Mouse (Mus musculus) lung, postnatal 0 days (tissue): ENCODE data around the gene Otogl. TPM values are rescaled to one million over a fixed set of nuclear protein-coding genes. Genes with fewer than 3 reads are reported as not detected.
"Not testable (repeated sequence)": the region's sequence is repeated elsewhere in the genome, so short reads cannot be mapped to it uniquely, and the experiment has no call there.

Experiments
- ATAC-seq: fragments of 200-750 bp; cut with Nextera tagmentation; 2 replicates; pipeline ENCODE4 v1.8.0; 2017; ENCODE audit warnings: moderate library complexity
- DNase-seq: peaks from one replicate; pipeline ENCODE4 v3.0.0-alpha.2; 2016; ENCODE audit warnings: low spot score
- H3K27ac ChIP-seq: fragments of 300-500 bp; sonication (generic); 2 replicates; pipeline ENCODE4 v1.5.1; 2014; ENCODE audit warnings: antibody characterized with exemption, mild to moderate bottlenecking, low read length, mixed read lengths
- H3K27me3 ChIP-seq: fragments of 300-500 bp; sonication (generic); replicated peaks from 2 replicates; pipeline ENCODE4 v1.6.1; 2014; ENCODE audit warnings: low read length, mixed read lengths; ENCODE audit not compliant: insufficient read depth
- H3K36me3 ChIP-seq: fragments of 300-500 bp; sonication (generic); 2 replicates; pipeline ENCODE4 v1.6.1; 2014; ENCODE audit warnings: low read length, mixed read lengths; ENCODE audit not compliant: insufficient read depth
- H3K4me1 ChIP-seq: fragments of 300-500 bp; sonication (generic); 2 replicates; pipeline ENCODE4 v1.6.1; 2014; ENCODE audit warnings: antibody characterized with exemption, low read depth, low read length, mixed read lengths; ENCODE audit not compliant: insufficient read depth
- H3K4me2 ChIP-seq: fragments of 300-500 bp; sonication (generic); replicated peaks from 2 replicates; pipeline ENCODE4 v1.6.1; 2014; ENCODE audit warnings: low read depth, mild to moderate bottlenecking, low read length, moderate library complexity, mixed read lengths
- H3K4me3 ChIP-seq: fragments of 300-500 bp; sonication (generic); 2 replicates; pipeline ENCODE4 v1.5.1; 2014; ENCODE audit warnings: low read depth, low read length
- H3K9ac ChIP-seq: fragments of 300-500 bp; sonication (generic); replicated peaks from 2 replicates; pipeline ENCODE4 v1.6.1; 2014; ENCODE audit warnings: low read depth, mild to moderate bottlenecking
- H3K9me3 ChIP-seq: fragments of 300-500 bp; sonication (generic); 2 replicates; pipeline ENCODE4 v1.6.1; 2016; ENCODE audit warnings: low read length, mixed read lengths
- CTCF ChIP-seq: IDR thresholded peaks from 2 replicates; pipeline ENCODE4 v1.5.1; 2016; ENCODE audit warnings: antibody characterized with exemption, mild to moderate bottlenecking
- EP300 ChIP-seq: IDR thresholded peaks from 2 replicates; pipeline ENCODE4 v1.6.1; 2016; ENCODE audit warnings: antibody characterized with exemption, mild to moderate bottlenecking, control low read depth
- WGBS: fragments of 180-500 bp; shearing (Covaris S2); extraction: QIAGEN DNeasy Blood & Tissue Kit; methylation state at CpG from one replicate; pipeline ENCODE4 v1.1.7; 2014; 5-methylcytosine and 5-hydroxymethylcytosine counted together
- polyA plus RNA-seq: library from polyadenylated mRNA; unstranded; fragments of >200 nt; fragmentation: Nextera tagmentation; extraction: Ambion mirVana; gene quantifications from 2 replicates; pipeline ENCODE4 v1.2.1, GENCODE M21; 2015

The Otogl gene
- polyA plus RNA-seq, 1 experiment from 2014 or later, result 0.01 TPM

DNA sequence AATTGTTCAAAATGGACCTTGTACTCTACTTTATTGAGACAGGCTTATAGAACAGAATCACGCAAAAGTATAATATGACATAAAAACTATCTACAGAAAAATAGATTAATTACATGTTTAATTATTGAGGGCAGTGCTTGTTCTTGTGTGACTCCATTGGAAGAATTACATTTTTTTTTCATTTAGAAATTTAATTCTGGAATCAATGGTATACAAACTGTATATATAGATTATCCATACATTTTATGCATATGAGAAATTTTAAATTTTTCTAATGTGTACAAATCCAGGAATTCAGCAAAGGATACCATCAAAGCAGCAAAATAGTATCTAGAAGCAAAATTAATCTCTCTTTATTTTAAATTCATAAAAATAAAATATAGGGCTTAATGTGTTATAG, 67.0 kb downstream of the Otogl start:
- H3K9ac ChIP-seq, result no peak overlapping the region
- H3K9me3 ChIP-seq, result no peaks in the 10 kb centered on the region
- no peaks in the 10 kb centered on the region for H3K4me1 ChIP-seq
- H3K27me3 ChIP-seq, result no peaks in the 10 kb centered on the region
- no peaks in the 10 kb centered on the region for H3K36me3 ChIP-seq
- DNase-seq (no peak), ATAC-seq (no peak)
- H3K4me2 ChIP-seq, result no peak overlapping the region
- WGBS, result 92% methylated on average over 1 of the region's 1 CpGs
- H3K27ac ChIP-seq, result no peak overlapping the region
- H3K4me3 ChIP-seq, result no peak overlapping the region
- no peak for TF ChIP-seq CTCF

DNA sequence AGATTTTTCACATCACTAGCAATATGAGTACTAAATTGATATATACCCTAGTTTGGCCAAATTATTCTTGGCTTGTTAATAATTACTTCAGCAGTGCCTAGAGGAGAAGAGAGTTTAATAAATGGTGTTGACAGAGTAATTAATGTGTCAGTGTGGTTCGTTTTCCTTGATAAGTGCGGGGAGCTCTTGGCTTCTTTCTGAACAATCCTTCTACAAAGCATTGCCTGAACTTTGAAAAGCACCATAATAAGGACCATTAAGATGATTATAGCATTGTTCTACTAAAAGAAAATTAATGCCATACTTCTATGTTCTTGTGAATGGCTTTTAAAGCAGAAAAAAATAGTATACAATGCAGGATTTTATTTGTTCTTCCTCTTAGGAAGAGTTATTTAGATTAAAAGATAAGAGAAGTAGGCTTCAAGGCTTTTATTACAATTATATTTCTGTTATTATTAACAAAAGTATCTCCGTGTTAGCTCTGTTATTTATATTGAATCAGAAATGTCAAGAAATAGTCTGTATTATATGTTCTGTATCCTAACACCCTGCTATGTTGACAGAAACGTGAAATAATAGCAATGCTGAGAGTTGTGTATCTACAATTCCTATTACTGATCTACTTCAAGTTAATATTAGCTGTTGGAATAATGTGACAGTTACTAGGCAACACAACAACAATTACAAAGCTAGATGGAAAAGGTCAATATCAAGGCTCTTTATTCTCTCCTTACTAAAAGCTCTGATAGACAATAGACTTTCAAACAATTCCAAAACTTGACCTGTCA, 77.3 kb downstream of the Otogl start:
- WGBS, result 44% methylated on average over 4 of the region's 4 CpGs

DNA sequence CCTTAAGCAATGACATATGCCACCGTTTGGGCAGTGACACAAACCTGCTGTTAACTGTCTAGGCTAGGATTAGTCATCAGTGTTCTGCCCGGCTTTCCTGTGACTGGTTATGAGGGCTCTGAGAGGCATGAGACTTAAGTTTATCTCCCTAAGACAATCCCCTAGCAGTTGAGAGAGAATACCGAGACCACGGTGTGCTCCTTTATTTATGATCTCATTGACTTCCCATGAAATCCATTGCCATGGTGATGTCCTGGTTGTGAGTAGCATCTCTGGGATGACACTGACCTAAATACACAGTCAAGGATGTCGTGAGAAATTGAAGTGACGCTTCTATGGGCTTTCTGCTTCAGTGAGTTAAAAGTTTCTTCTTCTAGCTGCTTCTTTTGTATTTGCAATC, 82.8 kb downstream of the Otogl start:
- Histone ChIP-seq H3K9ac (no peak overlapping the region), H3K9me3 (no peaks in the 10 kb centered on the region), H3K36me3 (no peaks in the 10 kb centered on the region), H3K4me2 (no peak overlapping the region), H3K4me1 (no peaks in the 10 kb centered on the region), H3K4me3 (no peak overlapping the region), H3K27me3 (no peaks in the 10 kb centered on the region), H3K27ac (no peak overlapping the region)
- DNase-seq, result no peak
- TF ChIP-seq CTCF, result no peak
- no peak for TF ChIP-seq EP300
- ATAC-seq, result no peak
- 81% methylated on average over 6 of the region's 6 CpGs for WGBS

More for the DNA sequence above, 77.3 kb downstream of the Otogl start:
- H3K27ac ChIP-seq, result no peak overlapping the region
- H3K4me1 ChIP-seq, result no peaks in the 10 kb centered on the region
- no peak overlapping the region for H3K4me3 ChIP-seq
- H3K9me3 ChIP-seq, result no peaks in the 10 kb centered on the region
- no peak for ATAC-seq
- no peak for DNase-seq
- H3K9ac ChIP-seq, result no peak overlapping the region
- no peaks in the 10 kb centered on the region for H3K36me3 ChIP-seq
- no peak overlapping the region for H3K4me2 ChIP-seq
- H3K27me3 ChIP-seq, result no peaks in the 10 kb centered on the region
- TF ChIP-seq EP300 (no peak), CTCF (no peak)

DNA sequence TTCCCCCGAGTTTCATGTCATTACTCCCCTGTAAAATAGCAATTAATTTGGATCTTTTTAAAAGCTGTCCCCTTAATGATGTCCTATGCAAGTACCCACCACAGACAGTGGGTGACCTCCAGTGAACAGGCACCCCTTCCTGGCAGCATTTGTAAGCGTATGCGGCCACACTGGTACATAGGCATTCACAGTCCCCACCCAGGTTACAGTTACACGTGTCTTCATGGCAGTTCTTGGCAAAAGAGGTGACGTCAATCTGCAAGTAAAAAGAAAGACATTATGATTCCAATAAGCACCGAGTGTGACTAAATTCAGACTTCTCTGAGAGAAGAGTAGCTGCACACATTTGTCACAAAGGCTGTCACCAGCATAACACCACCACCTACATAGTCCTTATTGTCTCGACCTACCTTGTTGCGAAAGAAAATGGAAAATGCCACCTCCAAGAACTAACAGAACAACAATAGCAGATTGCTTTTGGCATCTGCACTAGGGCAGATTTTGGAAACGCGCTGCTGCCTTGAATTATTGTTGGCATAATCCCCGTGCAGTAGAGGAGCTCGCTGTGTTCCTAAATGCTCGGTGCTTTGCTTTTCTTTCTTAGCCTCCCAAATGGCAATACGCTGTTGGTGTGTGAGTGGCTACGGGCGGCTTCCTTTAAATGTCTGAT, 98.0 kb downstream of the Otogl start:
- H3K4me2 ChIP-seq, result no peak overlapping the region
- no peaks in the 10 kb centered on the region for H3K36me3 ChIP-seq

DNA sequence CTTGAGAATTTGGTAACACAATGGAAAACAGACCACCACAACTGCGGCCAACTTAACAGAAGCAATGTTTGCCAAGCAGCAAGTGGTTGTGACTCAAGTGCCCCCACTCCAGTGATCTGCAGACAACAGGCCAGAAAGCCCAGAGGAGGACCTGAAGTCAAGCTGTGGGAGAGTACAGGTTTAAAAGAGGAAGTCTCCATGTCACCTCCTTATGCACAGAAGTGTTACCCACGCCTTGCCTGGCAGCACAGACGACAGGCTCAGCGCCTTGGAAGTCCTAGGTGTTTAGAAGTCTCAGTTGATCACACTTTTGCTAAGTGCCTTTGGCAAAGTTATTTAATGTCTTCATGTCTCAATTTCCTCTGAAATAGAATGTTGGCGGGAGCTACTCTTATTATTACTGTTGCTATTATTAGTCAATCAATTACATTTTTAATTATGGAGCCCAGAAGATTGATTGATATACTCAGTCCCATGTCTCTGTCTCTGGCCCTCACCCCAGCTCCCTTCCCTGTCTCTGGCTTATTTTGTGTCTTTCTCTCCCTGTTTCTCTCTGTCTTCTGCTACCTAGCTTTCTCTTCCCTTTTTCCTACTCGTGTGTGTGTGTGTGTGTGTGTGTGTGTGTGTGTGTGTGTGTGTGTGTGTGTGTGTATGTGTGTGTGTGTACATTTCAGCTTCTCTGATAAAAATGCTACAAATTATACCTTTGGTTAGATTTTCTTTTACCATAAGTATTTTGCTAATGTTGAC, 101.1 kb downstream of the Otogl start:
- no peaks in the 10 kb centered on the region for H3K9me3 ChIP-seq
- 47% methylated on average over 6 of the region's 6 CpGs for WGBS
- no peak overlapping the region for H3K9ac ChIP-seq
- no peak overlapping the region for H3K27ac ChIP-seq
- no peaks in the 10 kb centered on the region for H3K4me1 ChIP-seq
- ATAC-seq (peak; percentile 23; the same call in 1 of the 2 replicates), DNase-seq (peak; percentile 16)
- no peaks in the 10 kb centered on the region for H3K27me3 ChIP-seq
- H3K4me3 ChIP-seq, result no peak overlapping the region
- H3K4me2 ChIP-seq, result no peak overlapping the region
- no peaks in the 10 kb centered on the region for H3K36me3 ChIP-seq
- TF ChIP-seq EP300 (no peak), CTCF (no peak)

More for the DNA sequence above, 98.0 kb downstream of the Otogl start:
- DNase-seq (no peak), ATAC-seq (no peak)
- no peaks in the 10 kb centered on the region for H3K9me3 ChIP-seq
- no peaks in the 10 kb centered on the region for H3K4me1 ChIP-seq
- no peak overlapping the region for H3K27ac ChIP-seq
- no peak overlapping the region for H3K4me3 ChIP-seq
- WGBS, result 84% methylated on average over 16 of the region's 16 CpGs
- H3K27me3 ChIP-seq, result no peaks in the 10 kb centered on the region
- TF ChIP-seq CTCF (no peak), EP300 (no peak)
- no peak overlapping the region for H3K9ac ChIP-seq

DNA sequence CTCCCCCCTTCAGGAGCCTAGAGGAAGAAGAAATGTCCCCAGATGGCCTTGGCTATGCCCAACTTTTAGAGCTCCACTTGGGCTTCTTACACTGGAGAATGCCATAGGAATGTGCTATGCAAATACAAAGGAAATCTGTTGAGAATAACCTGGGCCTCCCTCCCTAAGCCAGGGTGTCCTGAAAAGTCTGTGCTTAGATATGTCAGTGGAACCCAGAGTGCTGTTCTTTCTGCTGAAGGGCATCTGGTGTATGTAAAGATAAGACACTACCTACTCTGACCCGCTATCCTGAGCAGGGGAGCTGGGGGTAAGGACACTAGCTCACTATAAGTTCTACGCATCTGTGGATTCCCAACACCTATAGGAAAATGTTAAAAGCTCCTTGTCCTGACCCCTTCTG, 106.7 kb downstream of the Otogl start:
- DNase-seq, result no peak
- no peak for ATAC-seq
- Histone ChIP-seq H3K36me3 (no peaks in the 10 kb centered on the region), H3K9me3 (no peaks in the 10 kb centered on the region), H3K4me3 (no peak overlapping the region), H3K27ac (no peak overlapping the region), H3K4me2 (no peak overlapping the region), H3K4me1 (no peaks in the 10 kb centered on the region), H3K9ac (no peak overlapping the region), H3K27me3 (no peaks in the 10 kb centered on the region)
- no peak for TF ChIP-seq EP300
- 62% methylated on average over 2 of the region's 2 CpGs for WGBS

DNA sequence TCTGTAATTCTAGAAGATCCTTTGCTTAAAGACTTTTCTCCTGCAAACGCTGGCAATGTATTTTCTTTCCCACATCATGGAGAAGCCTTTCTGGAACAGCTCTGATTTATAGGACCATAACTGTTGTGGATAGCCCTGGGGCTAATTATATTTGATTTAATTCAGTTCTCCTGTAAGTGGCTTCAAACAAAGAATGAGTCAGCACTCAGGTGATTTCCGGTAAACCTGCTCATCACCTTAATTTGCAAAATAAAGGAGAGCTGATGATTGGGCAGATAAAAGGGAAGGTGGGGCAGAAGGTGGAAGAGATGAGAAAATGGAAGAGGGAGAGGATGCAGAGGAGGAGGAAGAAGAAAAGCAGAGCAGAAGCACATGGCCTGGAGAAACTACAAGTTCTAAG, 107.6 kb downstream of the Otogl start:
- not testable (repeated sequence) for H3K36me3 ChIP-seq, H3K9me3 ChIP-seq, ATAC-seq, H3K27ac ChIP-seq, H3K9ac ChIP-seq, H3K4me2 ChIP-seq, H3K4me1 ChIP-seq, H3K27me3 ChIP-seq, H3K4me3 ChIP-seq, DNase-seq
- WGBS, result 65% methylated on average over 2 of the region's 2 CpGs
